Mouse (Mus musculus): ENCODE data around the gene Dcun1d3.
A peak's percentile ranks its signal among the peaks of the same experiment; 100 is the strongest.

The Dcun1d3 gene

GRCm38 (mm10) chr7:119873050-119873449 lies 23.0 kb downstream of the Dcun1d3 start:
- DNase-seq (ENCODE audit: low spot score), result no peak

- DNase-seq (ENCODE audit: low spot score), result no peak
Observed at GRCm38 (mm10) chr7:119872204-119872603, 23.9 kb downstream of the Dcun1d3 start.

GRCm38 (mm10) chr7:119866136-119866535 lies 30.0 kb downstream of the Dcun1d3 start:
- no peak for DNase-seq (ENCODE audit: low spot score)

GRCm38 (mm10) chr7:119864500-119864899 lies 31.6 kb downstream of the Dcun1d3 start:
- no peak for DNase-seq (ENCODE audit: low spot score)

- no peak for DNase-seq (ENCODE audit: low spot score)
Observed at GRCm38 (mm10) chr7:119862167-119862566, 33.9 kb downstream of the Dcun1d3 start.

- no peak for DNase-seq (ENCODE audit: low spot score)
Observed at GRCm38 (mm10) chr7:119861335-119862091, 34.6 kb downstream of the Dcun1d3 start.

GRCm38 (mm10) chr7:119860971-119861334 lies 35.1 kb downstream of the Dcun1d3 start:
- DNase-seq (ENCODE audit: low spot score), result no peak

- DNase-seq (ENCODE audit: low spot score), result no peak
Observed at GRCm38 (mm10) chr7:119860554-119860953, 35.5 kb downstream of the Dcun1d3 start.

GRCm38 (mm10) chr7:119860116-119860515 lies 36.0 kb downstream of the Dcun1d3 start:
- DNase-seq (ENCODE audit: low spot score), result no peak

GRCm38 (mm10) chr7:119859476-119859875 lies 36.6 kb downstream of the Dcun1d3 start:
- no peak for DNase-seq (ENCODE audit: low spot score)

- DNase-seq (ENCODE audit: low spot score), result no peak
Observed at GRCm38 (mm10) chr7:119855031-119855430, 41.1 kb downstream of the Dcun1d3 start.

- DNase-seq (ENCODE audit: low spot score), result no peak
Observed at GRCm38 (mm10) chr7:119854362-119854761, 41.7 kb downstream of the Dcun1d3 start.

GRCm38 (mm10) chr7:119853186-119853585 lies 42.9 kb downstream of the Dcun1d3 start:
- DNase-seq (ENCODE audit: low spot score), result no peak

GRCm38 (mm10) chr7:119852494-119852893 lies 43.6 kb downstream of the Dcun1d3 start:
- DNase-seq (ENCODE audit: low spot score), result no peak

GRCm38 (mm10) chr7:119850737-119851136 lies 45.4 kb downstream of the Dcun1d3 start:
- peak; percentile 54 for DNase-seq (ENCODE audit: low spot score)

- no peak for DNase-seq (ENCODE audit: low spot score)
Observed at GRCm38 (mm10) chr7:119849096-119849495, 47.0 kb downstream of the Dcun1d3 start.

GRCm38 (mm10) chr7:119847396-119847795 lies 48.7 kb downstream of the Dcun1d3 start:
- DNase-seq (ENCODE audit: low spot score), result no peak

GRCm38 (mm10) chr7:119845541-119845940 lies 50.6 kb downstream of the Dcun1d3 start:
- no peak for DNase-seq (ENCODE audit: low spot score)

GRCm38 (mm10) chr7:119841820-119842449 lies 54.2 kb downstream of the Dcun1d3 start:
- DNase-seq (ENCODE audit: low spot score), result no peak

GRCm38 (mm10) chr7:119835996-119836777 lies 59.9 kb downstream of the Dcun1d3 start:
- no peak for DNase-seq (ENCODE audit: low spot score)

- no peak for DNase-seq (ENCODE audit: low spot score)
Observed at GRCm38 (mm10) chr7:119835371-119835770, 60.7 kb downstream of the Dcun1d3 start.

GRCm38 (mm10) chr7:119808723-119809122 lies 87.4 kb downstream of the Dcun1d3 start:
- no peak for DNase-seq (ENCODE audit: low spot score)

GRCm38 (mm10) chr7:119807396-119807795 lies 88.7 kb downstream of the Dcun1d3 start:
- no peak for DNase-seq (ENCODE audit: low spot score)
